Mouse (Mus musculus) spleen, postnatal 14 days (tissue): ENCODE data around the gene Cnnm1.

Experiments
- DNase-seq, 2 experiments: peaks; one replicate each; pipeline ENCODE4 v3.0.0; 2021 to 2022; ENCODE audit warnings: low spot score in 2 of 2

Gene Cnnm1

GRCm38 (mm10) chr19:43511621-43512620 is 71.7 kb downstream of the Cnnm1 start:
- no peak for DNase-seq

DNA sequence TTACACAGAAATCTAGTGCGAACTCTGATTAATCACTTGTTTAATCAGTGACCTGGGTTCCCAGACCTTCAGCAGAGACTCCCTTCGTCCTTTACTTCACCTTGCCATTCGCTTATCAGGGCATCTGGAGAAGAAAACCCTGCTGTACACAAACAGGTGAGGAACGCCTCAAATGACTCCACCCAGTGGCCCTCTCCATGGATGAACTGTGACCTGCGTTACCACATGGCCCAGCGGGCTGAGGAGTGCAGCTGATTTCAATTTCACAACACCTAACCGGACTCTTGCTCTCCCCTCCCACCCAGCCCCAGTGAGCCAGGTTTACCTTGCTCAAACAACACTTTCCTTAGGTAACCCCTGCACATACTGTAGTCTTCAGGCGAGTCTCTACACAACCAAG is 73.6 kb downstream of the Cnnm1 start:
- DNase-seq, result no peak

DNA sequence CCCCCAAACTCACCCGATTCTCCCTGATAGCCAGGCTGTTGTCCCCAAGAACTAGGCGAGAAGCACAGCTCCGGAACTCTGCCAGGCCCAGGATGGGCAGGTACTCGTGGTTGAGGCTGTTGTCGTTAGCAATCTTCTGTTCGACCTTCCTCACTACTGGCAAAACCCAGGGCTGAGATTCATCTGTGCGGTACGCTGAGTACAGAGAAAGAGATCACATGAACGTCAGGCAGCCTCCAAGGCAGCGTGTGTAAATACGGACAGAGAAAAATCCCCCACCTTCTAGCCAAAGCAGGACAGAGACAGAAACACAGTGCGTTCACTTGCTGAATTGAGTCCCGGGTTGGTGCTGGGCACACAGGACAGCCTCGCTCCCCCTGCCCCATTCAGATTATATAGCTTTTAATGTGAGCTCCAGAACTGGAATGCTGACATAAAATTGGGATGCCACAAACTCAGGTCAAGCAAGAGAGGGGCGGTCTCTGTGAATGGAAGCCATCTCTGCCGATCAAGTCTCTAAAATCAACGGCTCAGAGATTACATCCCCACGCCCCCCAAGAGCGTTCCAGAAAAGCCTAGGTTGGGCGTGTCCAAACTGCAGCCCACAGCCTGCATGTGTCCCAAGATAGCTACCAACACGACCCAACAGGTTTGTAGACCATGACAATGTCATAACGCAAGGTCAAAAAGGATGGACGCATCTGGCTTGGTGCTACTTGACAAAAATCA is 75.6 kb downstream of the Cnnm1 start:
- no peak for DNase-seq

- DNase-seq, result no peak
These were observed 76.3 kb downstream of the Cnnm1 start for GRCm38 (mm10) chr19:43516397-43517035.

DNA sequence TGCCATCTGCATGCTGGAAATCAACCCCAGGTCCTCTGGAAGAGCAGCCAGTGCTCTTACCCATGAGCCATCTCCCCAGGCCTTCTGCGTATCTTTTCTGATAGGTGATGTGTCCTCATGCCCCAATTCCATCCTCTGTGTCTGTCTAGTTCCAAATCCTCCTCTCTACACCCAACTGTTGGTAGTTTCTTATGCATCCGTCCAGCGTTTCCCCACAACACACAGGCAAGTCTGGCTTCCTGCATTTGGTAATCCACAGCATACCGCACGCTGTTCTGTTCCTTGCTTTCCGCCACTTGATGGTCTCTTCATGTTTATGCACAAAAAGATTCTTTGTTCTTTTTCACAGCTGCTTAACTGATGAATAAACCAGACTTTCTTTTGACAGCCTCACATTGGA is 77.1 kb downstream of the Cnnm1 start:
- DNase-seq, result no peak

- no peak for DNase-seq
These were observed 77.6 kb downstream of the Cnnm1 start for GRCm38 (mm10) chr19:43517808-43518207.

GRCm38 (mm10) chr19:43518261-43518660 is 78.0 kb downstream of the Cnnm1 start:
- DNase-seq, result no peak

DNA sequence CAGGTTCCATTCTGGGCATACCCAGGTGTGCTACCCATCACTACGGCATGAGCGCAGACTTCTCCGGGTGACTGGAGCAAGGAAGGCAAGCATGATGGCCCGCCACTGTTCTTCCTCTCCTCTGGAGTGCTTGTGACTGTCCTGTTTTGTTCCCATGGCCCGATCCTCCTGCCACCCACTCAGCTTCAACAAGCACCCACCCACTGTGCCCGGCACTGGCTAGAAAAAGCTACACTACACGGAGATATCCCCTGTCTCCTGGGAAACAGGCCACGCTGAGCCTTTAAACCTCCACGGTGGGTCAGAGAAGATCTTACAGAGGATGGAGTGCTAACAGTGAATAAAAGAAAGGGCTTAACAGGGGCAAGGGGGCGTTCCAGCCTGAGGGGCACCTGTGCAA is 79.0 kb downstream of the Cnnm1 start:
- DNase-seq, result no peak

- DNase-seq, result no peak
These were observed 80.2 kb downstream of the Cnnm1 start for GRCm38 (mm10) chr19:43520402-43520801.

GRCm38 (mm10) chr19:43521362-43521761 is 81.1 kb downstream of the Cnnm1 start:
- no peak for DNase-seq

- DNase-seq, result no peak
These were observed 81.8 kb downstream of the Cnnm1 start for GRCm38 (mm10) chr19:43521996-43522395.

- DNase-seq, result peak in 1 of 2 experiments; percentile 25
These were observed 83.3 kb downstream of the Cnnm1 start for GRCm38 (mm10) chr19:43523551-43523950.

DNA sequence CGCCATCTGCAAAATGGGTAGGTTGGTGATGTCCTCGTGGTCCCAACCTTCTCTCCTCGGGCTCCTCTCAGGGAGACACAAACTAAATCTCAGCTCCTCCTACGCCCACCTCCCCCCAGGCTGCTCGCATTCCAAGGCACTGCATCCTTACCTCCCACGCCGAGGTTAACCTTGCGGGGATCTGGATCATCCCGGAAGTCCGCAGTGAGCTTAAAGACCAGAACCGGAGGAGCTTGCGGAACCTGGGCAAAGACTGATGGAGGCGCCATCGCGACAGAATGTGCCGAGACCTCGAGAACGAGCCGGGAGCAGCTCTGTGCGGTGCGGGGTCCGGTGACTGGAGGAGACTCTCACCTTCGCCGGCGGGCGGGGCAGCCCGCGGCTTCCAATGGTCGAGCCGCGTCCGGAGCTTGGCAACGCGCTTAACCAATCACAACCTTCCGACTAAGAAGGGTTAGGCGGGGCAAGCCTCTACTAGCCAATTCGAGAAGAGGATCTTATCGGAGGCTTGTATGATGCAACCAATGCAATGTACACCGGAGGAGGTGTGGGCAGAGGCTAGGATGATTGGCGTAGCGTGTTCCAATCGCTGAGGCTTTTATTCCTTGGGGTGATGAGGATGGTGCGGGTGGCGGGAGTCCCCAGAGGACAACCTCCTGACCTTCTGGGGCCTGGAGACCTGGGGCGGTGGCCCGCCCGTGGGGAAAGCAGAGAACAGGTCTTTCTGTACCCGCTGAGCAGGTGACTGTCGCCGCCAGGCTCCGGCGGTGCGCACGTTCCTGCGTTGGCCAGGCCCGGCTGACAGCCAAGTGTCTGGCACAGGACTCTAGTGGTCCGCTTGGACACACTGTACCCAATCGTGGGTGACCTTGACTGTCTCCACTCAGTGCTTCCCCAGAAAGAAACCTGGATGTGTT is 84.2 kb downstream of the Cnnm1 start, which contains the start of gene Got1:
Gene Got1 (minus strand): TSS at position 419 of the 917 bp plus-strand sequence.
- DNase-seq, result peak; percentile 78 to 84

DNA sequence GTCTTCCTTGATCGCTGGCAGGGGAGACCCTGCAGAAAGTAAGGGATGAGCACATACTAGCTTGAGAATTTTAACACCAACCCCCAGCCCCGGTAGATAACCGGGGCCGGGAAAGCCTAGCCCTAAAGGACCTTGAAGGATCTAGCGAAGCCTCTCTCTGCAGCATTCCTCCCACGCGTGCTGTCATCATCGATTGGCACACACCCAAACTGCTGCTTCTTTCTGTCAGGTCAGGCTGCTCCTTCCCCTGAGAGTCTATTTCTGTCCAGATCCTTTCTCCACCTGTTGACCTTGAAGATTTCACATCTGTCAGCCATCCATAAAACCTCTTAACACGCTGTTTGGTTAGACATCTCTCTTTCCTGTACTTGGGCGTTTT is 84.9 kb downstream of the Cnnm1 start:
- DNase-seq, result peak in 1 of 2 experiments; percentile 8

DNA sequence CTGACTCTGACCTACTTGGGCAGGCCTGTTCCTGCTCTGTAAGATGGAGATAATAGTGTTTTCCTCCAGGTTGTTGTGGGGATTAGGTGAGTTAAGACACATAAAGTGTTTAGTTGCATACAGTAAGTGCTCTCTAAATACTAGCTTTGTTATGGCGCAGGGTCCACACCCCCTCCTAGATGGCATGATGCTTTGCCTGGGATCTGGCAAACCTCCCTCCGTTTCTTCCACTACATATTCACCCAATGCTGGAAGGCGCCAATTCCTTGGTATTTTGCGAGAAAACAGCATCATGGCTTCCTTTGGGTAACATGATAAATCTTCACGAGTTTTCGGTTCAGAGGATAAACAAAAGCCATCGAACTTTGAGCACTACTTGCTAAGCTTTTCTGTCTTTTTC is 85.3 kb downstream of the Cnnm1 start:
- no peak for DNase-seq

GRCm38 (mm10) chr19:43526025-43526424 is 85.8 kb downstream of the Cnnm1 start:
- DNase-seq, result no peak

- no peak for DNase-seq
These were observed 86.9 kb downstream of the Cnnm1 start for GRCm38 (mm10) chr19:43527131-43527530.

DNA sequence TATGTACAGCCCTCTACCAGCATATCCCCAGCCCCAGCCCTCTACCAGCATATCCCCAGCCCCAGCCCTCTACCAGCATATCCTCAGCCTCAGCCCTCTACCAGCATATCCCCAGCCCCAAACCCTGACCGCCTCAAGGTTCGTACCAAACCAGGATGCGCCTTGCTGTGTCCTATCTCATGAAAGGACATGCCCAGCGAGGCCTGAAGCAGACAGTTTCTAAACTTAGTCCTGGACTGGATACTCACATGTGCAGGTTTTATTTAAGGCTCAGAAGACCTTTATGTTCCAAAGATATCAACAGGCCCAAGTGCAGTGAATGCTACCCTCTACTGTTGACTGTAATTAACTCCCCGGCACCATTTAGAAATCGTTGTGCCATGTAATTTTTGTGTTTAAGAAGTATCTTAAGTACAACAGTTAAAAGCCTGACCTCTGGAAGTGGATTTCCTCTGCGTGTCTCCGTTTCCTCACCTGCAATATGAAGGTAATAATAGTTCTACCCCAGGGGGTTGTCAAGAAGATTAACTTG is 87.9 kb downstream of the Cnnm1 start:
- DNase-seq, result no peak

DNA sequence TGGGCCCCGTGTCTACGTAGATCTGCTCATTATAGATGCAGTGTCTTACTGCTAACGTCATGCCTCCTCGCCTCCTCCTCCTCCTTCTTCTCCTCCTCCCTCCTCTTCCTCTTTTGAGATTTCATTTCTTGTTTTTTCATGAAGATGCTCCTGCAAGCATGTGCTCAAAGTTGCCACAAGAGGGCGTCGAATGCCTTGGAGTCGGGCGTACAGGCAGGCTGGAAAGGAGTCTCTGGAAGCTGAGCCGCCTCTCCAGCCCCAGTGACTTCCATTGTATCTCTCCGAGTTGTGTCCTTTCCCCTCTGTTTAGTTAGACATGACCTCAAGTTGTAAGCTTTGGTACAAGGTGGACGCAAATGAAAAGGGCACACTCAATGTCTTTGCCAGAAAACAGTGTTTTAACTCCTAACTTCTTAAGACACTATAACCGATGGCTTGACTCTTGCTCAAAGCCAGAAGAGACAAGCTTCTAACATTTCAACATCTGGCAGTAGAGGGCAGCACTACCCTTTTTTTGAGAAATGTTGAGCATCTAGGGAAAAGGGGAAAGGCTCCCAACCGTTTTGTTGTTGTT is 90.0 kb downstream of the Cnnm1 start:
- peak; percentile 23 to 47 for DNase-seq

DNA sequence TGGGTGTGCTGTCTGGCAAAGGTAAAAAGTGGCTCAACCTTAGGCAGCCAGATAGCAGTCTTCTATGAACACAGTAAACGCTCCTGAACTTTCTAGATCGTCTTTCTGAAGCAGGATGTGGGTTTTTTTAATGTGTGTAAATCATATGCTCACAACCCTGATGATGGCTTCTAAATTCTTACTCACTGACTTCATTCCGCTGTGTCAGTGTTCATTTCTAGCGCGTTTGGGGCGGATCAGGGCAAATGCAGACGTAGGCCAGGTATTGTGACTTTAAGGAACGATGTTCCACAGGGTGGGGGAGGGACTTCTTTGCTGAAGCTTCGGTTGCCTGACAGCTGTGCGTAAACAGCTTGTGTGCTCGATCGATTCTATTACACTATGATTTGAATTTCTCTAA is 90.7 kb downstream of the Cnnm1 start:
- no peak for DNase-seq
